Mouse (Mus musculus): ENCODE measurements around the gene Srarp. TPM values are rescaled to one million over a fixed set of nuclear protein-coding genes. Genes with fewer than 3 reads are reported as not detected.

Gene Srarp
- polyA plus RNA-seq, 1 experiment from 2014 or later: not detected

DNA sequence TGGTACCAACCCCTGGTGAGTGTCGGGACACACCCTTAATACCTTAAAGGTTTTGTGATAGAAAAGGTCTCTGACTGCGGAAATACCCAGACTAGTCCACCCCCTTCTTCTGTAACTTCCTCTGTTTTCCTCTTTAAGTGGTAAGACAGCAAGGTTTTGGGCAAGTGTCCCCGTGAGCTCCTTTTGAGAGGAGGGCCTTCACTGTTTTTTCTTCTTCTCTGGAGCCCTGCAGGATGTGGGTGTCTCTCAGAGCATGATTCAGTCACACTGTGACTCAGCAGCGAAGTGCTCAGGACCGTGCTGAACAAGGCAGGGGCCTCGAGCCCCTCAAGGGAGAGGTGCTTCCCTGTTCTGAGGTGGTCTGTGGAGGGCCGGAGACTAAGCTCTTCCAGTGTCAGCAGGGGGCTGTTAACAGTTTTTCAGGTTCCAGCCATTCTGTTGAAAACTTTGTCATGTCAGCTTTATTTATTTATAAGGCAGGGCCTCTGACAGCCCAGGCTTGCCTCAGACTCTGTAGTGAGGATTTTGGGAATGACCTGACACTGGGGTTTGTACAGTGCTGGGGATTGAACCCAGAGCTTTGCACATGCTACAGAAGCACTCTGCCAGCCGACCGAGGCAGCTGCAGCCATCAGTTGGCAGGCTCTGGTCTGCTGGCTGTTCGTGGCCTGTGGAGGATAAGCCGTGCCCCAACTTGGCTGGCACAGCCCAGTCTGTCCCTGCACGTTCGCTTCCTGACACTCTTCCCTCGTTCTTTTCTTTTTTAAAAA, 18.9 kb upstream of the Srarp start:
- peaks cover 26% of the 10 kb centered on the region for H3K4me1 ChIP-seq
- H3K36me3 ChIP-seq: peaks cover 50% of the 10 kb centered on the region
- no peaks in the 10 kb centered on the region for H3K9me3 ChIP-seq
- no peak for DNase-seq (ENCODE audit: low spot score)
- 73% methylated on average over 14 of the region's 14 CpGs for WGBS
- no peak overlapping the region for H3K27ac ChIP-seq
- H3K4me3 ChIP-seq: no peak overlapping the region
- no peaks in the 10 kb centered on the region for H3K27me3 ChIP-seq (ENCODE audit: insufficient read depth, poor library complexity, severe bottlenecking)

DNA sequence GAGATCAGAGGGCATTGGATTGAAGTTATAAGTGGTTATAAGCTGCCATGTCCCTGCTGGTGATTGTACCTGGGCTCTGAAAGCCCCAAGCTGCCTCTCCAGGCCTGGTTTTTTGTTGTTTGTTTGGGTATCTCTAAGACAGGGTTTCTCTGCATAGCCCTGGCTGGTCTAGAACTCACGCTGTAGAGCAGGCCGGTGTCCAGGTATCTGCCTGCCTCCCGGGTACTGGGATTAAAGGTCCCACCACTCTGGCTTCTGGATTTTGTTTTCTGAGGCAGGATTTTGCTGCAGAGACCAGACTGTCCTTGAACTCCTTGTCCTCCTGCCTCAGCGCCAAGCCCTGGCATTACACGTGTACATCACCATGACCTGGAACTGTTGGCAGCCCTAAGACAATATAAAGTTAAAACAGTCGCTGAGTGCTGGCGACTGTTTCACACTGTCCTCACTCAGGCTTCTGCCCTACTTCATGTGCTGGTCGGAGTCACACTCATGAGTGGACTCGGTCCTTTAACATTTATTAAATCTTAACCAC, 16.1 kb upstream of the Srarp start:
- WGBS: 91% methylated on average over 9 of the region's 9 CpGs
- no peak overlapping the region for H3K27ac ChIP-seq
- no peak overlapping the region for H3K4me3 ChIP-seq
- peaks cover 75% of the 10 kb centered on the region for H3K36me3 ChIP-seq
- H3K4me1 ChIP-seq: peaks cover 9% of the 10 kb centered on the region; the same call in 1 of the 2 replicates
- H3K9me3 ChIP-seq: no peaks in the 10 kb centered on the region
- no peak for DNase-seq (ENCODE audit: low spot score)
- H3K27me3 ChIP-seq (ENCODE audit: insufficient read depth, poor library complexity, severe bottlenecking): no peaks in the 10 kb centered on the region

DNA sequence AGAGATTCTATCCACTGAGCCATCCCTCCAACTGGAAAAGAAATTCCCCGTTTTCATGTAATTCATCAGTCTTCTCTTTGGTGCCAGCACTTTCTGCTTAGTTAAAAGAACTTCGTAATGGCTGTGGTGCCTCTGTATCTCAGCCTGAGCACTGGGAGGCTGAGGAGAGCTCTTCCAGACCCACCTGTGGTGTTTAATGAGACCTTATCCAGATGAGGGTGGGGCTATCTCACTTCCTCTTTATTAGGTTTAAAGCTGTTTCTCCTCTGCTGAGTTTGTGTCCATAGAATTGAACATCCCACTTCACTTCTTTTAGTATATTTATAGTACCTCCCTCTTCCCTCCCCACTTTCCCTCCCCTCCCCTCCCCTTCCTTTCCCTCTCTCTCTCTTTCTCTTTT, 15.3 kb upstream of the Srarp start:
- Histone ChIP-seq H3K9me3 (no peaks in the 10 kb centered on the region), H3K36me3 (peaks cover 74% of the 10 kb centered on the region), H3K4me3 (no peak overlapping the region), H3K27me3 (ENCODE audit: insufficient read depth, poor library complexity, severe bottlenecking) (no peaks in the 10 kb centered on the region), H3K4me1 (peaks cover 9% of the 10 kb centered on the region; the same call in 1 of the 2 replicates), H3K27ac (no peak overlapping the region)
- no peak for DNase-seq (ENCODE audit: low spot score)
- WGBS: 85% methylated on average over 2 of the region's 2 CpGs

DNA sequence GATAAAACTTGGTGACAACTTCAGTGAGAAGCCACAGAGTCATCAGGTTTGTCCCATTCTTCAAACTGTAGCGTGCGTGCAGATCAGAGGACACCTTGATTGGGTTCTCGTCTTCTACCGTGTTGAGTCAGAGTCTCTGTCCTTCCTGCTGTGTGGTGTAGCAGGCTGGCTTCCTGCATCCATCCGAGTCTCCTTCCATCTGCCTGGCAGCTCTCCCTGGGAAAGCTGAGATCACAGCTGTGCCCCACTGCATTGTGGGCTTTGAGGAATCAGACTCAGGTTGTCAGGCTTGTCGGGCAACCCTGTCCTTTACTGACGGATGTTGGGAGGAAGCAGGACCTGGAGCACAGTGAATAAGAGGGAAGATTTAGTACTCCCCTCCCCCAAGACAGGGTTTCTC, 10.3 kb upstream of the Srarp start:
- Histone ChIP-seq H3K9me3 (no peaks in the 10 kb centered on the region), H3K27ac (no peak overlapping the region), H3K4me1 (peaks cover 28% of the 10 kb centered on the region), H3K36me3 (peaks cover 44% of the 10 kb centered on the region), H3K4me3 (no peak overlapping the region), H3K27me3 (ENCODE audit: insufficient read depth, poor library complexity, severe bottlenecking) (no peaks in the 10 kb centered on the region)
- no peak for DNase-seq (ENCODE audit: low spot score)
- whole genome bisulfite sequencing: 72% methylated on average over 7 of the region's 7 CpGs

DNA sequence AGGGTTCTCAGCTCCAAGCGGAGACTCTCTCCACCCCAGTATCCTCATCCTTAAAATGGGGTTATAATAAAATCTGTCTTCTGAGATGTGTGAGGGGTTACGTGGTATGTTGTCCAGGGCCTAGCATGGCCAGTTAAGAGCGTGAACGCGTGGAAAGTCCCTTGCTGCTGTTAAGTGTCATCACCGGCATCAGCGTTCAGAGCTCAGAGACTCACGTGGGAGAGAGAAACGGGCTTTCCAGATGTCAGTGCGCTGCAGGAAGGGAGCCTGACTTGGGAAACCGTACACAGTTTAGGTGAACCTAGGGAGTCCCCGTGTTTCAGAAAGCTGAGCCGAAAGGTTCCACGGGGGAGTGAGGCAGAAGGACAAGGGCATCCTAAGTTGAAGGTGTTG, 9.4 kb upstream of the Srarp start:
- Histone ChIP-seq H3K27me3 (ENCODE audit: insufficient read depth, poor library complexity, severe bottlenecking) (no peaks in the 10 kb centered on the region), H3K4me1 (peaks cover 31% of the 10 kb centered on the region), H3K4me3 (peak overlapping the region; percentile 99), H3K27ac (peak overlapping the region; percentile 98), H3K36me3 (peaks cover 35% of the 10 kb centered on the region), H3K9me3 (no peaks in the 10 kb centered on the region)
- no peak for DNase-seq (ENCODE audit: low spot score)
- WGBS: 18% methylated on average over 14 of the region's 14 CpGs

DNA sequence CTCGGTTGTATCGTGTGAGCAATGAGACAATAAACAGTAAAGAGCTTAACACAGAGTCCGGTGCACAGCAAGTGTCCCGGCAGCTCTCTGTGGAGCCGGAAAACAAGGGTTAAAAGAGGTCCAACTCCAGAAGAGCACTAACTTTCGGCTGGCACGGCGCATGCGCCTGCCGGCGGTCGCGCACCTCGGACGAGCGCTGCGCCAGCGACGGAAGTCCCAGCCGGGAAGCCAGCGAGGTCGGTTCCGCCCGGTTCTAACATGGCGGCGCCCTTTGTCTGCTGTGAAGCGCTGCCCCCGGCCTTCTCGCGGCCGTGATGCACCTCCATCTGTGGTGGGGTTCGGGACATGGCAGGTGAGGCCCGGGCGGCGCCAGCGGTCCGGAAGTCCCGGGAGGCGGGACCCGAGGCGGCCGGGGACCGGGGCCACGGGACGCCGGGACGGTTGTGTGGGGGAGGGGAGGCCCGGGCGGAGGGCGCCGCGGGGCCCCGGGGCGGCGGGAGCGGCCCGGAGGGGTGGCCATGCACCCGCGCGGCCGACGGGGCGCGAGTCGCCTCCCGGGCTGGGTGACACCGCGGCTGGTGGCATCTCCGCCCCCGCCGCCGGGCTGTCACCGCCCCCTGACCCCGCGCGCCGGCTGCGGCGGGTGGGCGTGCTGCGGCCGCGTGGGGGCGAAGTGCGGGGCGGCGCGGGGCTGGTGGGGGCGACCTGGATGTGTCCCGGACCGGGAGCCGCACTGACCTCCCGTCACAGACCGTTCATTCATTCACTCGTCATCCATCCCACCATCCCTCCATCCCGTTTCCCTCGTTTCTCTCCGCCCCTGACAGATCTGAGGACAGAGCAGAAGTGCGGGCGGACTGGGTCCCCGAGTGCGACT, 8.8 kb upstream of the Srarp start, which contains the start of gene Zbtb17:
Zbtb17 (plus strand) TSS at position 204 of the 877 bp plus-strand sequence.
- Histone ChIP-seq H3K27ac (peak within 1 kb of the TSS; percentile 98), H3K4me3 (peak within 1 kb of the TSS; percentile 99), H3K4me1 (peaks cover 31% of the 10 kb centered on the region), H3K36me3 (peaks cover 29% of the 10 kb centered on the region), H3K9me3 (no peaks in the 10 kb centered on the region), H3K27me3 (ENCODE audit: insufficient read depth, poor library complexity, severe bottlenecking) (no peaks in the 10 kb centered on the region)
- DNase-seq (ENCODE audit: low spot score): peak; percentile 95
- WGBS: under 1% methylated on average over 83 of the region's 102 CpGs

DNA sequence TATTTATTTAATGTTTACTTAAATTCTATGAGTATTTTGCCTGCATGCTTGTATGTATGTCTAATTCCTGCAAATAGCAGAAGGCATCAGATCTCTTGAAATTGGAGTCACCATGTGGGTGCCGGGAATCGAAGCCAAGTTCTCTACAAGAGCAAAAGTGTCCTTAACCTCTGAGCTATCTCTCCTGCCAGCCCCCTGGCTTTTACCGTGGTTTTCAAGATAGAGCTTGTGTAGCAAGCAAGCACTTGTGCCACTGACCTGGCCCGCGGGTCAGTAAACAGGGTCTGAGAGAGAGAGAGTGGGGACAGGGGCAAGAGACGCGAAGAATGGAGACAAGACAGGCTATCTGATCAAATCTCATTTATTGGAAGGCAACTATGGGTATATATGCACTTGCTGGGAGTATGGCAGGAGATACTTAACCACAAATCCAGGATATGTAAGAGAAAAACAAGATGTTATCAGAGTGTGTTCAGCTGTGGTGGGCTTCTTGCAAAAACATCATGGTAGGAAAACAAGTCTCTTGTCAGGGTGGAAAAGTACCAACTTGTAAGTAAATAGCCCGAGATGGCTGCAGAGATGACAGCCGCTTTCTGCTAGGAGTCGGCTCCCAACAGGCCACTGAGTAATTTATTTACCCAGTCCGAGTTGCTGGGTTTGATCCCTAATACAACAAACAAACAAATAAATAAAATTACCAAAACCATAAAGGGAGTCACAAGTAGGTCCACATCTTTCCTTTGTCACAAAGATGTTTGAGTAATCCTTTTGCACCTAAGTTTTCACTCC, 7.9 kb upstream of the Srarp start:
- 35% methylated on average over 11 of the region's 11 CpGs for WGBS
- peaks cover 31% of the 10 kb centered on the region for H3K4me1 ChIP-seq

DNA sequence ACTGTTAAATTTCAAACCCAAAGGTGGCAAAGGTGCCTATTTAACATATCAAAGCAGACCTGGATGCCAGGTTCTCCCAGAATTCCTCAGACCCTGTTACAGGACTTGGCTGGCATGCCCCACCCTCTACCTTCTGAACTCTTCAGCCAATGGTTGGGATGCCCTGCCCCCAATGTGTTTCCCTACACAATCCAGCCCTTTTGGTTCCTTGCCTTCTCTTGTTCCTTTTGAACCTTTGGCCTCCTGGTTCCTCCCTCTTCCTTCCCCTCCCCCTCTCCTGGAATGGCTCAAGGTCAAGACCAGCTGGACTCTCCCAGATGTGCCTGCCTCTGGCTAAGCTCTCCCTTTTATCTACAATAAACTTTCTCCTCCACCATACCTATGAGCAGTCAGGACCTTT, 5.0 kb upstream of the Srarp start:
- Histone ChIP-seq H3K9me3 (no peaks in the 10 kb centered on the region), H3K36me3 (no peaks in the 10 kb centered on the region), H3K27me3 (ENCODE audit: insufficient read depth, poor library complexity, severe bottlenecking) (no peaks in the 10 kb centered on the region), H3K27ac (no peak overlapping the region), H3K4me1 (peaks cover 28% of the 10 kb centered on the region), H3K4me3 (no peak overlapping the region)
- DNase-seq (ENCODE audit: low spot score): no peak

More for the DNA sequence above, 7.9 kb upstream of the Srarp start:
- Histone ChIP-seq H3K9me3 (no peaks in the 10 kb centered on the region), H3K27me3 (ENCODE audit: insufficient read depth, poor library complexity, severe bottlenecking) (no peaks in the 10 kb centered on the region), H3K36me3 (peaks cover 20% of the 10 kb centered on the region), H3K4me3 (peak overlapping the region; percentile 99), H3K27ac (peak overlapping the region; percentile 98)
- no peak for DNase-seq (ENCODE audit: low spot score)

DNA sequence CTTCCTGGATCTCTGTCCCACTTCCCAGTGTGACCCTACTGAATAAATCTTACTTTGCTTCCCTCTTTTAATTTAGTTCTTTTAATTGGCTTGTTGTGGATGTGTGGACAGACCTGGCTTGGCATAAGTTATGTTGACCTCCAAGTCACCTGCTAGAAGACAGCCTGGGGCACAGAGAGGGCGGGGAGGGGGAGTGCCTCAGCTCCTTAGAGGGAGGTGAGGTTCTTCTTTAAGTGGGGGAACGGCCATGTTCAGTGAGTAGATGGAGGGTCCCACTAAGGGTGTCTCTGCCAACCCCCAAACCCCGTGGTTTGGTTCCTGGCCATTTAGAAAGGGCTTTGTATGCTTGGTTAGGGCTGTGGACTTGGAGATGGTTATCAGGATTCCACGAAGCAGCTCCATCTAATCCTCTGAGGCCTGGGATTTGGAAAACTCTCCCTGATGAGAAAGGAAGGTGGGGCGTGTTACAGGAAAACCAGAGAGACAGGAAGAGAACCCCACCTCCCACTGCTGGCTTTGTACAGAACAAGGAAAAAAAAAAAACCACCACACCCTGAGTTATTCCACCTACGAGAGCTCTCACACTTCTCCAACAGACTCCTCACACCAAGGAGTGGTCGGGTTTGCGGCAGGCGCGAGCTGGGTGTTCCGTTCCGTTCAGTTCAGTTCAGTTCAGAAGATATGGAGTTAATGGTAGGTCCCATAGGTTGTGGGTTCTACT, 3.3 kb upstream of the Srarp start:
- Histone ChIP-seq H3K4me3 (no peak overlapping the region), H3K4me1 (peaks cover 13% of the 10 kb centered on the region), H3K9me3 (no peaks in the 10 kb centered on the region), H3K27me3 (ENCODE audit: insufficient read depth, poor library complexity, severe bottlenecking) (no peaks in the 10 kb centered on the region), H3K27ac (no peak overlapping the region), H3K36me3 (no peaks in the 10 kb centered on the region)
- 81% methylated on average over 12 of the region's 12 CpGs for WGBS
- no peak for DNase-seq (ENCODE audit: low spot score)

DNA sequence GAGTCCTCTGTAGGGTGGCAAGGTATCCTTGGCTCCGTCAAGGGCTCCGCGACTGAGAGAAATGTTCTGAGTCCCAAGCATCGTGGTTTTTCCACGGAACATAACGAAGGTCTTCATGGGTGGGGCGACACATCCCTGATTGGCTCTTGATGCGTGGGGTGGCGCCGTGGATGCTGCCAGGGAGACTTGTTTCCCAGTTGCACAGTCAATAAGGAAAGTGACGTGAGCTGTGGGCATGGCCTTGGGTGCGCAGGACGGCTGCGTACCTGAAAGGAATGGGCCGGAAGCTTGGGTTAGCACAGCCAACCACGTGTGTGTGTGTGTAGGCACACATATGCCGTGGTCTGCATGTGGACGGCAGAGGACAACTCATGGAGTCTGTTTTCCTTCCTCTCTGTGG, 2.7 kb downstream of the Srarp start:
- 77% methylated on average over 18 of the region's 18 CpGs for WGBS
- no peak overlapping the region for H3K27ac ChIP-seq
- no peaks in the 10 kb centered on the region for H3K36me3 ChIP-seq
- H3K27me3 ChIP-seq (ENCODE audit: insufficient read depth, poor library complexity, severe bottlenecking): peaks cover 11% of the 10 kb centered on the region; the same call in 1 of the 2 replicates
- H3K4me3 ChIP-seq: no peak overlapping the region
- H3K9me3 ChIP-seq: no peaks in the 10 kb centered on the region
- H3K4me1 ChIP-seq: no peaks in the 10 kb centered on the region; the same call in 1 of the 2 replicates
- no peak for DNase-seq (ENCODE audit: low spot score)

DNA sequence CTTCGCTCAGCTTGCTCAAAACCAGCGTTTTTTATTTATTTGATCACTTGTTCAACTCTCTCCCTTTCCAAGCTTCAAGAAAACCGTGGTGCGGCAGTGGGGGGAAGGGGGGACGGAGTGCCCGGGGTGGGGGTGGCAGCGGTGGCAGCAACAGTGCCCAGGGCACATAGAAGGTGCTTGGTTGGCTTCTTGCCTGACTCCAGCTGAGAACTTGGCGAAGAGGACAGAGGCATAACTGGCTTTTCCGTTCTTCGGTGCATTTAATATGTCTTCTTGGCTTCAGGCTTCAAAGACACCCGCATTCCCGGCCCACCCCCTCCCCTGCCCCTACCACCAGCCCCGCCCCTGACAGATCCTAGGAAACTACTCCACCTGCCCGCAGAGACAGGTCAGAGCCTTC, 3.2 kb downstream of the Srarp start:
- Histone ChIP-seq H3K9me3 (no peaks in the 10 kb centered on the region), H3K4me3 (no peak overlapping the region), H3K27me3 (ENCODE audit: insufficient read depth, poor library complexity, severe bottlenecking) (peaks cover 11% of the 10 kb centered on the region; the same call in 1 of the 2 replicates), H3K27ac (no peak overlapping the region), H3K4me1 (no peaks in the 10 kb centered on the region; the same call in 1 of the 2 replicates), H3K36me3 (no peaks in the 10 kb centered on the region)
- DNase-seq (ENCODE audit: low spot score): no peak
- 62% methylated on average over 14 of the region's 14 CpGs for WGBS

DNA sequence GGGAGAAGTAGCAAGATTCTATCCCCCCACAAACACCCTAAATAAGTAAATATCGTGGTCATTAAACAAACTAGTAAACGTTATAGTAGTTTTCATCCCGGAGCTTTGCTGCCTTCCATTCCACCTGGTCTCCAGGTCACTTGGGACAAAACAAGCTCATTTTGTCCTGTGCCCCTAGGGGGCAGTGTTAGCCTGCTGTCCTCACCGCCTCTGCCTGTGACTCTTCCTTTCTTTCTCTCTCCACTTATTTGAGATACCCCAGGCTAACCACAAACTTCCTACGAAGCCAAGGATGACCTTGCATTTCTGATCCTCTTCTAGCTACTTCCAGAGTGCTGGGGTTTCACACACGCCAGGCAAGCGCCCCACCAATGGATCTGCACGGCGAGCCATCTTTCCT, 4.9 kb downstream of the Srarp start:
- no peaks in the 10 kb centered on the region for H3K36me3 ChIP-seq
- no peak for DNase-seq (ENCODE audit: low spot score)
- WGBS: 37% methylated on average over 9 of the region's 9 CpGs
- H3K9me3 ChIP-seq: no peaks in the 10 kb centered on the region
- no peak overlapping the region for H3K4me3 ChIP-seq
- no peak overlapping the region for H3K27ac ChIP-seq
- peaks cover 17% of the 10 kb centered on the region for H3K4me1 ChIP-seq
- H3K27me3 ChIP-seq (ENCODE audit: insufficient read depth, poor library complexity, severe bottlenecking): peaks cover 11% of the 10 kb centered on the region; the same call in 1 of the 2 replicates
